Comparison of ENCODE assay signal across 27 mouse cellular contexts in genomic region chr6:16920111-16920656, GRCm38 (mm10). TPM values are rescaled to one million over a fixed set of nuclear protein-coding genes. Genes with fewer than 3 reads are reported as not detected.
DNase-seq lines count a peak whose midpoint lies in the region; ATAC-seq and TF ChIP-seq lines count a peak whose summit lies in the region.
"Had no signal": no experiment of that assay in that cellular context is flagged by ENCODE, and none has a peak within 500 bp of the region (broad histone marks: within the 10 kb centered on the region; RNA-seq: fewer than 3 reads in every experiment).

No protein-coding gene starts in this region.

- peak; percentile 6 for DNase-seq in kidney, postnatal 0 days (ENCODE audit: low spot score)
- no peak for DNase-seq in lung, postnatal 0 days (ENCODE audit: low spot score)
- peak; percentile 9 for DNase-seq in retina, embryonic 14.5 days (ENCODE audit: low spot score)
- no peak for DNase-seq in heart, postnatal 25 days (ENCODE audit: low spot score)
- DNase-seq: adrenal gland, adult 2 months; adrenal gland, postnatal 14 days; B cell, adult 2 months; cerebellum, adult 11 months; cerebellum, adult 2 months; cerebellum, adult 9-11 months; cerebellum, postnatal 25 days; forebrain, postnatal 0 days; gastrocnemius, adult 2 months; gastrocnemius, postnatal 14 days; heart, adult 11 months; heart, postnatal 36 days had no signal

- H3K9ac ChIP-seq in kidney, postnatal 0 days (ENCODE audit: low read depth, low read length), result no peak overlapping the region
- H3K9ac ChIP-seq in kidney, embryonic 15.5 days, result no peak overlapping the region
- H3K9ac ChIP-seq in lung, embryonic 15.5 days, result no peak overlapping the region
- no peak overlapping the region for H3K9ac ChIP-seq in lung, postnatal 0 days (replicated peaks; ENCODE audit: low read depth)
- H3K9ac ChIP-seq: embryonic facial prominence, embryonic 12.5 days; embryonic facial prominence, embryonic 15.5 days; forebrain, postnatal 0 days; hindbrain, embryonic 14.5 days had no signal

- no peaks in the 10 kb centered on the region for H3K27me3 ChIP-seq in kidney, postnatal 0 days (ENCODE audit: insufficient read depth, low read length)
- no peaks in the 10 kb centered on the region for H3K27me3 ChIP-seq in kidney, embryonic 15.5 days
- H3K27me3 ChIP-seq in lung, embryonic 15.5 days, result no peaks in the 10 kb centered on the region
- no peaks in the 10 kb centered on the region for H3K27me3 ChIP-seq in lung, postnatal 0 days (replicated peaks; ENCODE audit: insufficient read depth, low read length)
- H3K27me3 ChIP-seq: CH12.LX; embryonic facial prominence, embryonic 12.5 days; embryonic facial prominence, embryonic 15.5 days had no signal

- ATAC-seq in kidney, postnatal 0 days (replicated peaks; ENCODE audit: low FRiP score, low read depth), result no peak
- ATAC-seq in kidney, embryonic 15.5 days (replicated peaks; ENCODE audit: low FRiP score), result no peak
- peak; percentile 55; the same call in 1 of the 2 replicates for ATAC-seq in lung, embryonic 15.5 days (ENCODE audit: borderline replicate concordance, extremely low read depth, low FRiP score, low TSS enrichment)
- no peak for ATAC-seq in lung, postnatal 0 days
- ATAC-seq: forebrain, embryonic 14.5 days; forebrain, postnatal 0 days; hindbrain, postnatal 0 days had no signal

- H3K27ac ChIP-seq in kidney, postnatal 0 days, result no peak overlapping the region
- no peak overlapping the region for H3K27ac ChIP-seq in kidney, embryonic 15.5 days
- H3K27ac ChIP-seq in lung, embryonic 15.5 days, result 0 out of 2 replicates have a peak overlapping the region, but pooled peaks have one; percentile 1
- H3K27ac ChIP-seq in lung, postnatal 0 days (ENCODE audit: low read length), result no peak overlapping the region
- H3K27ac ChIP-seq: embryonic facial prominence, embryonic 12.5 days; embryonic facial prominence, embryonic 15.5 days; gastrocnemius, adult 2 months; hindbrain, embryonic 10.5 days; hindbrain, embryonic 14.5 days; hindbrain, postnatal 0 days had no signal

- intact Hi-C loops in heart, postnatal 25 days (cut with DNase I), result no loop called here

- no peak overlapping the region for H3K4me3 ChIP-seq in kidney, postnatal 0 days (replicated peaks; ENCODE audit: low read depth, low read length)
- no peak overlapping the region for H3K4me3 ChIP-seq in kidney, embryonic 15.5 days (replicated peaks)
- H3K4me3 ChIP-seq in lung, embryonic 15.5 days, result no peak overlapping the region
- H3K4me3 ChIP-seq in lung, postnatal 0 days (ENCODE audit: low read depth, low read length), result no peak overlapping the region
- H3K4me3 ChIP-seq: embryonic facial prominence, embryonic 12.5 days; embryonic facial prominence, embryonic 15.5 days; gastrocnemius, adult 2 months; hindbrain, embryonic 10.5 days had no signal

- no peak overlapping the region for H3K4me2 ChIP-seq in kidney, postnatal 0 days (ENCODE audit: low read length)
- H3K4me2 ChIP-seq in kidney, embryonic 15.5 days, result no peak overlapping the region
- no peak overlapping the region for H3K4me2 ChIP-seq in lung, embryonic 15.5 days
- no peak overlapping the region for H3K4me2 ChIP-seq in lung, postnatal 0 days (replicated peaks; ENCODE audit: low read depth, low read length)
- H3K4me2 ChIP-seq: embryonic facial prominence, embryonic 12.5 days; embryonic facial prominence, embryonic 15.5 days; heart, embryonic 11.5 days; hindbrain, embryonic 14.5 days had no signal

- TF ChIP-seq EP300 in lung, postnatal 0 days (IDR thresholded peaks at IDR 0.05), result no peak

- H3K9me3 ChIP-seq in kidney, postnatal 0 days (replicated peaks; ENCODE audit: low read length), result no peaks in the 10 kb centered on the region
- no peaks in the 10 kb centered on the region for H3K9me3 ChIP-seq in kidney, embryonic 15.5 days (replicated peaks)
- H3K9me3 ChIP-seq in lung, embryonic 15.5 days, result no peaks in the 10 kb centered on the region
- H3K9me3 ChIP-seq in lung, postnatal 0 days (ENCODE audit: low read length), result no peaks in the 10 kb centered on the region
- H3K9me3 ChIP-seq: embryonic facial prominence, embryonic 12.5 days; embryonic facial prominence, embryonic 15.5 days; G1E; hindbrain, embryonic 10.5 days had no signal

- TF ChIP-seq CTCF in kidney, postnatal 0 days (IDR thresholded peaks at IDR 0.05; ENCODE audit: low read depth), result no peak
- no peak for TF ChIP-seq CTCF in lung, postnatal 0 days (IDR thresholded peaks at IDR 0.05)

- H3K4me1 ChIP-seq in kidney, postnatal 0 days (replicated peaks; ENCODE audit: insufficient read depth, low read length), result no peaks in the 10 kb centered on the region
- no peaks in the 10 kb centered on the region for H3K4me1 ChIP-seq in kidney, embryonic 15.5 days
- H3K4me1 ChIP-seq in lung, embryonic 15.5 days, result no peaks in the 10 kb centered on the region
- no peaks in the 10 kb centered on the region for H3K4me1 ChIP-seq in lung, postnatal 0 days (ENCODE audit: insufficient read depth, low read depth, low read length)
- H3K4me1 ChIP-seq: embryonic facial prominence, embryonic 12.5 days; embryonic facial prominence, embryonic 15.5 days; hindbrain, embryonic 10.5 days had no signal

- H3K36me3 ChIP-seq in kidney, postnatal 0 days (ENCODE audit: insufficient read depth, low read length), result no peaks in the 10 kb centered on the region
- H3K36me3 ChIP-seq in kidney, embryonic 15.5 days, result no peaks in the 10 kb centered on the region
- H3K36me3 ChIP-seq in lung, embryonic 15.5 days, result no peaks in the 10 kb centered on the region
- no peaks in the 10 kb centered on the region for H3K36me3 ChIP-seq in lung, postnatal 0 days (ENCODE audit: insufficient read depth, low read length)
- H3K36me3 ChIP-seq: embryonic facial prominence, embryonic 12.5 days; embryonic facial prominence, embryonic 15.5 days; G1E; hindbrain, embryonic 10.5 days had no signal

- 68% methylated on average over 2 of the region's 2 CpGs for WGBS in kidney, postnatal 0 days
- WGBS in kidney, embryonic 15.5 days, result 65% methylated on average over 2 of the region's 2 CpGs
- 10% methylated on average over 2 of the region's 2 CpGs for WGBS in lung, embryonic 15.5 days
- WGBS in lung, postnatal 0 days, result 10% methylated on average over 2 of the region's 2 CpGs

RNA-seq across cellular contexts. Expression of gene Tfec, which starts 21.9 kb away (rescaled TPM):
- polyA plus RNA-seq in kidney, postnatal 0 days (2015; fragmentation: Nextera tagmentation; extraction: Ambion mirVana), result 7.2 and 8.7 TPM in 2 replicates
- polyA plus RNA-seq in kidney, embryonic 15.5 days (2015; fragmentation: Nextera tagmentation; extraction: Ambion mirVana), result 5.8 and 5.9 TPM in 2 replicates
- 1.2 and 1.3 TPM in 2 replicates for polyA plus RNA-seq in lung, embryonic 15.5 days (2015; fragmentation: Nextera tagmentation; extraction: Ambion mirVana)
- polyA plus RNA-seq in lung, postnatal 0 days (2015; fragmentation: Nextera tagmentation; extraction: Ambion mirVana), result 3.8 and 3.9 TPM in 2 replicates
- under 1 TPM; 0.44 to 0.75 TPM for total RNA-seq in heart, postnatal 25 days (2021)
- total RNA-seq: CH12.LX; gastrocnemius, adult 2 months had no signal
- polyA plus RNA-seq: adrenal gland, adult 2 months; cerebellum, adult 2 months; G1E; hindbrain, postnatal 0 days had no signal

Comparison
In these comparisons a context has a peak if more than half of its experiments do, and no peak if none do; other contexts are left out.
1. DNase-seq: peak in kidney, postnatal 0 days (single experiment) and retina, embryonic 14.5 days (single experiment); none in lung, postnatal 0 days (single experiment) and heart, postnatal 25 days (single experiment).